Mouse (Mus musculus) megakaryocyte-erythroid progenitor cell, adult 5-6 weeks (primary cell): ENCODE data around the gene Guk1. TPM values are rescaled to one million over a fixed set of nuclear protein-coding genes. Genes with fewer than 3 reads are reported as not detected.

Experiments used
- ATAC-seq: replicated peaks from 2 replicates; pipeline ENCODE4 v1.8.0; 2016; ENCODE audit warnings: mild to moderate bottlenecking, inconsistent platforms; ENCODE audit not compliant: severe bottlenecking, poor library complexity, low FRiP score, low TSS enrichment
- total RNA-seq, 2 experiments: library from RNA; stranded (forward) in 1 of 2; stranded (reverse) in 1 of 2; fragments of 200-1000, 215-1000 nt in 1 of 2; fragments of >200 nt in 1 of 2; fragmentation: Nextera tagmentation in 1 of 2; gene quantifications; 2 replicates each; pipeline ENCODE4 v1.2.3; 2014 to 2017

The Guk1 gene
- total RNA-seq, 2 experiments from 2014 or later = 52.0 to 91.5 TPM

- no peak for ATAC-seq
Measured at GRCm38 (mm10) chr11:59170549-59170948, 21.5 kb downstream of the Guk1 start.

DNA sequence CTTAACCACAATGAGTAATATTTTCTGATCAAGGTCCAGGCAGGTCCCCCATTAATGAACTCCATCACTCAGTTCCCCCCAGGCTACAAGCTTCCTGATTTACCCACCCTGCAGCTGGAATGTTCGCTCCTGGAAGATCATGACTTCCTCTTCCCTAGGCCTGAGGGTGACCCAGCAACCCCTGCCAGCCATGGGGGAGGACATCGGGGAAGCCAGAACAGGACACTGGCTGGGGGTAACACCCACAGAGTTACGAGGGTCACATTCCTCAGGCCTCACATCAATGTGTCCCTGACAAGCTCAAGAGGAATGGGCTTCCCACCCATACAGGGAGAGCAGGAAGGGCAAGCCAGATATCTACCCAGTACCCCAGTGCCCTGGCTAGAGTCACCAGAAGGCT is 22.2 kb downstream of the Guk1 start:
- ATAC-seq = no peak

- ATAC-seq = no peak
Measured at GRCm38 (mm10) chr11:59165616-59166241, 26.3 kb downstream of the Guk1 start.

GRCm38 (mm10) chr11:59164384-59164783 is 27.6 kb downstream of the Guk1 start:
- peak; percentile 79 for ATAC-seq

DNA sequence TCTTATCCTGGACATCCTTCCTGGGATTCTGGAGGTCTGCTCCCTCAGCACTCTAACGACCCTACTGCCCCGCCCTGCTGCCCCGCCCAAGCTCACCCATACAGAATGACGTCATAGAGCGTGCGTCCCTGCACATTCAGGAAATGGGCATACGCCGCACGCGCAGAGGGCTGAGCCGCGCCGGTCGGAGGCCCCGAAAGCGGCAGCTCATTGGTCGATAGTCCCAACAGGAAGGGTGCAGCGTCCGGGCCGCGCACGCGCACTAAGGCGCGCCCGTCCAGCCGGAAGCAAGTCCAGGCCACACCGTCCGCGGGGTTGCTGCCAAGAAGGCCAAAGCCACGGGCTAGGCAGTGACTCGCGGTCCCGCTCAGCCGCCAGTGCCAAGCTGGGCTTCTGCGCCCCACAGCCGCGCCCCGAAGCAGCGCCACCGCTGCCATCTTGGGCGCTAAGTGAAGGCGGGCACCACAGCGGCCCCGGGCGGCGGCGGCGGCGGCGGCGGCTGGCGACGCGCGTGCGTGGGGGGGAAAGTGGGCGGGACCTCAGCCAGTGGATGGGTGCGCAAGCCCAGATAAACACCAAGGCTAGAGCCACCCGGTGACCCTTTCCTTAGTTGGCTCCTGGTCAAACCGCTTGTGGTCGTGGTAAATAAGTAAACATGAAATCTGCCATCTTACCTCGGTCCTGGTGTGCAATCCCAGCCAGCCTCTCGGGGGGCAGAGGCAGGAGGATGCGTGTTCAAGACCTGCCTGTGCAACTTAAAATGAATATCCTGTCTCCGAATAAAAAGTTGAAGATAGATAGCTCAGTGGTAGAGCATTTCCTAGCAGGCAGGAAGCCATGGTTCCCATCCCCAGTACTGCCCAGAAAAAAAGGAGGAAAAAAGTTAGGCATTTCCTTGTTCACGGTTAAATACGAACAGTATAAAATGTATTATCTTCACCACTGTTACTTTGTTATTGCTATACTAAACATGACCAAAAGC is 28.5 kb downstream of the Guk1 start, which contains the start of gene Iba57:
TSS of gene Iba57 (minus strand) at position 485 of the 982 bp plus-strand sequence.
- peak; percentile 82 for ATAC-seq

DNA sequence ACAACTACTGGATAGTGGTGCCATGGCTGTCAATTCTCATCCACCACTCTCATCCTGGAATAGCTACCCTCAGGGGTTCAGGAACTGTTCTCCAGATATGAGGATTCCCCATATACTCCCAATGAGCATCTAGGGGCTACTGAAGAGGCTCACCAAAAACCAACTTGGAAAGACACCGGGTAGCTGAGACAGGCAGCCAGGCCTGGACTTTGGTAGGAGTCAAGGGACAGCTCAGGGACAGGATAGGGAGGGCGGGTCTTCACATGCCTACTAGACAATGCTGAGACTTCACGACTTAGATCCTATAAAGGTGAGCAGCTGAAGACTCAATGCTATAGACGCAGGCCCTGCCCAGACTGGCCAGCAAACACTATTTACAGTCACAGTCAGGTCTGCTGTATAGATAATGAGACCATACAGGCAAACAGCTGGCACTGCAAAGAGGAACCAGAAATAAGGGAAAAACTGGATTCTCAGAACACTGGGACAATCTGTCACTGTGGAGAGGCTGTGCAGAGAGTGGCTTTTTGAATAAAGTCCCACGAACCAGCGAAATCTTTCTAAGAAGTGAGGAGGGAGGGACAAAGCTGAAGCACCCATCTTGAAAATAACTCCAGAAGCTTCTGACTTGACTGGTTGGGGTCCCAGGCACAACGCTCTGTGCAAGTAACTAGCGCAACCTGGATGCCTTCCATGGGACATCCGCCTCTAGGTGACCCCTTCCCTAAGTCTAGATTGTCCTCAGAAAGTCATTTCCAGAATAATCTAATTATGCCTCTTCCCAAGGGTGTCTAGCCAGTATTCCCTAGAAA is 29.4 kb downstream of the Guk1 start:
- no peak for ATAC-seq

DNA sequence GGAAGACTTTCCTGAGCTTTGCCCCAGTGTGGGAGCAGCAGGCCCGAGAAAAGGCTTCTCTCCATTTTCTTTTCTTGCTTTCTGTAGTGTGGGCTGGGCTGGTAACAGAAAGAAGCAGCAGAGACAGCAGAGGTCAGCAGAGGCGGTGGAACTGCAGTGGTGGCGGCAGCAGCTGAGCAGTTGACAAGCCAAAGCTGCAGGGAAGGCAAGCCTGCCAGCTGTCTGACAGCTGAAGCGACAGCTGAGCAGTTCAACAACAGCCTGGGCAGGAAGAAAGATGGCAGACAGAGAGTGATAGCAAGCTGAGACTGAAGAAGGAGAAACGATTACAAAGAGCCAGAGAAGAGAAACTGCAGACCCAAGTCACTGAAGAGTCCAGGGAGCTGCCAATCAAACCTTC is 30.6 kb downstream of the Guk1 start:
- no peak for ATAC-seq

DNA sequence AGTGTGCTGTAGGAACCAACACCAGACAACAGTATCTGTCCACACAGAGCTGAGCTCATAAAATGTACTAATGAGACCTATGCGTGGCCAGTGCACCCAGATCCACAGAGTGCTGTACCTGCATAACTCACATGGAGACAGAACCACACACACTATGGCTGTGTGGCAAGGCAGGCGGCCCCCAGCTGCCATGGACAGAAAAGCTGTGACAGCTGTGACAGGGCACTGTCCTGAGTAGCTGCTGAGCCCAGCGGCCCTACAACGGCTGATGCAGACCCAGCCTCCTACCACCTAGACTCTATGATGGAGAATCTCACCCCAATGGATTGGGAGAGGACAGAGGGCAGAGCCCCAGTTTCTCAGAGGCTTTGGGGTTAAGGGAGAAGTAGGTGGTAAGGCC is 32.5 kb downstream of the Guk1 start:
- no peak for ATAC-seq

- ATAC-seq = no peak
Measured at GRCm38 (mm10) chr11:59159099-59159498, 32.9 kb downstream of the Guk1 start.

DNA sequence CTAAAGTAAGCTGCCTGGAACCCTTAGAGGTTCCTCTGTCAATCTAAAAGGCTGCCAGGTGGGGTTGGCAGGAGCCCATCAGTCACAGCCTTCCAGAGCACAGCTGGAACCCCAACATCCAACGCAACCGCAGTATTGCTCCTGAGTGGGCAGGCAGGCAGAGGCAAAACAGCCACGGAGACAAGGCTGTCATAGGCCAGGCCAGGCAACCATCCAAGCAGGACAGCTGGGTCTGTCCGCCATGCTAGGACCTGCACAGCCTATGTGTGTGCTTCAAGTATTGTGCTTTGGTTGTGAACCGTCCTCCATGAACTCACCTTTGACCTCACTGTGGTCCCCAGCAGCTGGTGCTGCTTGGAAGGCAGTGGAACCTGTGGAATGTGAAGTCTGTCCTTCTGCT is 36.1 kb downstream of the Guk1 start:
- no peak for ATAC-seq

- ATAC-seq = no peak
Measured at GRCm38 (mm10) chr11:59154220-59154619, 37.8 kb downstream of the Guk1 start.

DNA sequence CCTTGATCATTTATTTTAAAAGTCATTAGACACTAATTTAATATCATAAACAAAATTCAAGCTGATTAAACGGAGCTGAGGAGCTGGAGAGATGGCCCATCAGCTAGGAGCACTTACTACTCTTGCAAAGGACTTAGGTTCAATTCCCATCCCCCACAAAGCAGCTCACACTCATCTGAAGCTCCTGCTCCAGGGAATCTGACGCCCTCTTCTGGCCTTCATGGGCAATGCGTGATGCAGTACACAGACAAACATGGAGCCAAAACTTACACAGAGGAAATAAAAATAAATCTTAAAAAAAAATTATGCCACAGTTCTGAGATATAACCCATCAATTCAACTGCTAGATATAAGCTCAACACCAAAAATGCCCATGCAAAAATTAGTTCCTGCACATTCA is 40.3 kb downstream of the Guk1 start:
- 0 out of 2 replicates have a peak, but pooled peaks have one; percentile 65 for ATAC-seq

DNA sequence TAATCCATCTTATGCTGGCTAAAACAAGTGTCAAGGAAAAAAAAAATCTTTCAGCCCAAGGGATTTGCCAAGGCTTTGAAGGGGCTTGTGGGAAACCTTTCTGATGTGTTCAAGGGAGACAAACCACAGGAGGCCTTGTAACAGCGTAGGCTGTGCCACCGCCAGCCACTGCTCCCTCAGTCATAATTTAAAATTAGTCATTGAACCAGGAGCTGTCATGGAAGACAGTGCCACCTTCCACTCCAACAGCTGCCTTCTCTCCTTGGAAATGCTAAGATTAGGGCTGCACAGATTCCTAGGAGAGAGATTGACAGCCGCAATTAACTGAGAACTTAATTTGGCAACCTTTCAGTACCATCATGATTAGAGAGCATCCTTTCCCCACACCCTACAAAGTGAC is 42.7 kb downstream of the Guk1 start:
- ATAC-seq = no peak

- ATAC-seq = no peak
Measured at GRCm38 (mm10) chr11:59142962-59143361, 49.0 kb downstream of the Guk1 start.

- no peak for ATAC-seq
Measured at GRCm38 (mm10) chr11:59141772-59142370, 50.1 kb downstream of the Guk1 start.

GRCm38 (mm10) chr11:59138537-59139486 is 53.2 kb downstream of the Guk1 start:
- ATAC-seq = no peak

GRCm38 (mm10) chr11:59136994-59137706 is 54.9 kb downstream of the Guk1 start:
- no peak for ATAC-seq
